Mouse (Mus musculus) testis, adult 2 months (tissue): ENCODE results near the gene Casp9. TPM values are rescaled to one million over a fixed set of nuclear protein-coding genes. Genes with fewer than 3 reads are reported as not detected.

Experiments
- H3K27ac ChIP-seq: fragments of 200-500 bp; 2 replicates; pipeline ENCODE4 v1.5.1; 2012; ENCODE audit warnings: low read depth, low read length; ENCODE audit not compliant: control insufficient read depth, insufficient read depth
- H3K27me3 ChIP-seq: fragments of 200-500 bp; 2 replicates; pipeline ENCODE4 v1.6.1; 2012; ENCODE audit warnings: mild to moderate bottlenecking, low read length, moderate library complexity; ENCODE audit not compliant: control insufficient read depth, insufficient read depth
- H3K36me3 ChIP-seq: fragments of 200-500 bp; 2 replicates; pipeline ENCODE4 v1.6.1; 2012; ENCODE audit warnings: mild to moderate bottlenecking, low read length; ENCODE audit not compliant: control insufficient read depth, insufficient read depth
- H3K4me1 ChIP-seq: fragments of 200-500 bp; 2 replicates; pipeline ENCODE4 v1.6.1; 2012; ENCODE audit warnings: low read length; ENCODE audit not compliant: control insufficient read depth, insufficient read depth
- H3K4me3 ChIP-seq: fragments of 200-500 bp; 2 replicates; pipeline ENCODE4 v1.5.1; 2012; ENCODE audit warnings: low read depth, mild to moderate bottlenecking, low read length, moderate library complexity, mixed read lengths; ENCODE audit not compliant: control insufficient read depth
- CTCF ChIP-seq: fragments of 200-500 bp; IDR thresholded peaks from 2 replicates; pipeline ENCODE4 v1.5.1; 2012; ENCODE audit warnings: low read depth, mild to moderate bottlenecking, inconsistent platforms, low read length, moderate library complexity; ENCODE audit not compliant: control insufficient read depth, insufficient read depth, insufficient replicate concordance
- POLR2A ChIP-seq: fragments of 200-500 bp; IDR thresholded peaks from 2 replicates; pipeline ENCODE4 v1.6.1; 2012; ENCODE audit warnings: low read depth, mild to moderate bottlenecking, inconsistent platforms, low read length, moderate library complexity; ENCODE audit not compliant: control insufficient read depth
- polyA plus RNA-seq: library from polyadenylated mRNA; depleted of rRNA; stranded (reverse); fragments of >200 nt; gene quantifications from 2 replicates; pipeline ENCODE4 v1.2.3, GENCODE M21; 2012

Casp9 gene
- polyA plus RNA-seq, 1 experiment, result 7.8 TPM

DNA sequence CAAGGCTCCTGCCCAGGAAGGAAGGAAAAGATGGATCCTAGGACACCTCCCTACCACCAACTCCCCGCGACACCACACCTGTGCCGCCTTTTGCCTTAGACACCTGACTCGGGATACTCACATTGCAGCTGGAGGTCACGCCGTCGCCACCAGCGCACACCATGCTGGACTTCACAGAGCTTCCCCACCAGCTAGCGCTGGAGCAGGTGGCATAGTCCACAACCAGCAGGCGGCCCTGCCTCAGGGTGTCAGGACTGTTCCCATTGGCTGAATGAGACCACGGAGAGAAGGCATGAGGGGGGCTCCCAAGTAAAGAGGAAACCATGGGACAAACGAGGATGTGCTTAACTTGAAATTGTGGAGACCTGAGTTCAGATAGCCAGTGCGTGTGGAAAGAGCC, 25.4 kb downstream of the Casp9 start:
- TF ChIP-seq CTCF (0 out of 2 replicates have a peak, but pooled peaks have one; percentile 5), POLR2A (0 out of 2 replicates have a peak, but pooled peaks have one; percentile 6)
- H3K27ac ChIP-seq, result no peak overlapping the region
- peak overlapping the region; percentile 39 for H3K4me3 ChIP-seq

DNA sequence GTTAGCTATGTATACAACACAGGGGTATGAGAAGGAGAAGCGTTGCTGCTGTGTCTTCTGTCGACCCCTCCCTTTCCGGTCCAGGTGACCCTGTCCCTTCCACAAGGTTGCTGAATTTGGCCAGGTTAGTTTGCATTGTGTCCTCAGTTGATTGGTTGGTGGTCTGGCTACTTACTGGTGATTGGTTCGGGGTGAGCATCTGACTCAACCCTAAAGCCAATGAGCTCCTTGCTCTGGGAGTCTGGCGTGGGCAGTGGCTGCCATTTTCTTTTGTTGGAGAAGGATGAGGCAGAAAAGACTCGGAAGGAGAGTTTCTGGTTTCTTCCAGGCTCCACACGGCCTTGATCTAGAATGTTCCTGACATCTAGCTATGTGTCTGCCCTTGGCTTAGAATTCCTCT, 25.9 kb downstream of the Casp9 start:
- no peaks in the 10 kb centered on the region; the same call in 1 of the 2 replicates for H3K36me3 ChIP-seq
- no peak overlapping the region for H3K27ac ChIP-seq
- H3K4me3 ChIP-seq, result peak overlapping the region; percentile 39
- TF ChIP-seq POLR2A (0 out of 2 replicates have a peak, but pooled peaks have one; percentile 31), CTCF (no peak)
- no peaks in the 10 kb centered on the region for H3K27me3 ChIP-seq
- peaks cover 14% of the 10 kb centered on the region for H3K4me1 ChIP-seq

More for the DNA sequence above, 25.4 kb downstream of the Casp9 start:
- Histone ChIP-seq H3K4me1 (peaks cover 14% of the 10 kb centered on the region), H3K27me3 (no peaks in the 10 kb centered on the region), H3K36me3 (no peaks in the 10 kb centered on the region; the same call in 1 of the 2 replicates)

DNA sequence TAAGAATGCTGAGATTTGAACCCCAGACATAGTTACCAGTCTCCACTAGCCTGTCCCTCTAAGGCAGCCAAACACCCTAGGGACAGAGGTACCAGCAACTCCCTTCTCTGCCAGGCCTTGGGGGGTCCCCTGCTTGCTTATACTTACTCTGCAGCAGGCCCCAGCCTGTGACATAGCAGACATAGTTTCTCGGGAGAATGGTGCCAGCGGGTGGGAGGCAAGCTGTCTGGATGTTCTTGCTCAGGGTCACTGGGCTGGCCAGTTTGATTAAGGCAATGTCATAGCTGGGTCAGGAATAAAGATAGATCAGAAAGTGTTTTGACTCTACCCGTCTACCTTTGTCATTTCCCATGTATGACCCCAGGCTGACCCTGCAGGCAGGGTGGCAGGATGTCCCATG, 27.8 kb downstream of the Casp9 start:
- Histone ChIP-seq H3K4me1 (peaks cover 14% of the 10 kb centered on the region), H3K27me3 (no peaks in the 10 kb centered on the region), H3K27ac (peak overlapping the region; percentile 69), H3K4me3 (no peak overlapping the region), H3K36me3 (no peaks in the 10 kb centered on the region)
- no peak for TF ChIP-seq POLR2A
- TF ChIP-seq CTCF, result no peak

DNA sequence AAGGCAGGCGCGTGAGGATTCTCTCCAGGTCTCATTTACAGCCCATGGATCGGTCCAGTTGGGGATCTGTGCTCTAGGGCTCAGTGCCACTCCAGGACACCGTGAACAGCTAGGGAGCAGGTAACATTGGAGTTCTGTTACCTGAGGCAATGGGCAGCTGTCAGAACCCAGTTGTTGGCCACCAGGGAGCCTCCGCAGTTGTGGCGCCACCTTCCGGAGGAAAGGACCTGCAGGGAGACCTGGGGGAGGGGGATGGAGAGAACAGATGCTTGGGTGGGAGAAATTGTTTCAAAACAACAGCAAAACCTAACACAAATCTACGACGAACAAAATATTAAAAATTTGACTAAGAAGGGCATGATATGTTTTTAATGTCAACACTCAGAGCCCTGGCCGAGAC, 28.7 kb downstream of the Casp9 start:
- Histone ChIP-seq H3K27me3 (no peaks in the 10 kb centered on the region), H3K4me3 (no peak overlapping the region; the same call in 1 of the 2 replicates), H3K36me3 (no peaks in the 10 kb centered on the region), H3K4me1 (peaks cover 14% of the 10 kb centered on the region), H3K27ac (peak overlapping the region; percentile 43; the same call in 1 of the 2 replicates)
- no peak for TF ChIP-seq POLR2A
- peak; percentile 15; the same call in 1 of the 2 replicates for TF ChIP-seq CTCF

DNA sequence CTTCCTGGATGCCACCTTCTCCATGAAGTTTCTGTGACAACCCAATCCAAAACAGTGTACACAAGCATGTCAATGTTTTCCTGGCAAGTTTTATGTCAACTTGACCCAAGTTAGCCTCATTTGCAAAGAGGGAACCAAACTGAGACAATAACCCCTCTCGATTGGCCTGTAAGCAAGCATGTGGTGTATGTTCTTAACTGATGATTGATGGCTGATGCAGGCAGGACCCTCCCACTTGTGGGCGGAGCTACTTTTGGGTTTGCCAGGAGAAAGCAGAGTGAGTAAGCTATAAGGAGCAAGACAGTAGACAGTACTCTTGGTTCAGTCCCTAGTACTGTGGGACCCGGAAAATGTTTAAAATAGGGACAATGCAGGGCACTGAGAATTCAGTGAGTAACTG, 29.6 kb downstream of the Casp9 start:
- Histone ChIP-seq H3K4me3 (no peak overlapping the region), H3K27me3 (no peaks in the 10 kb centered on the region), H3K4me1 (peaks cover 14% of the 10 kb centered on the region), H3K27ac (no peak overlapping the region), H3K36me3 (no peaks in the 10 kb centered on the region)
- no peak for TF ChIP-seq POLR2A
- TF ChIP-seq CTCF, result no peak

DNA sequence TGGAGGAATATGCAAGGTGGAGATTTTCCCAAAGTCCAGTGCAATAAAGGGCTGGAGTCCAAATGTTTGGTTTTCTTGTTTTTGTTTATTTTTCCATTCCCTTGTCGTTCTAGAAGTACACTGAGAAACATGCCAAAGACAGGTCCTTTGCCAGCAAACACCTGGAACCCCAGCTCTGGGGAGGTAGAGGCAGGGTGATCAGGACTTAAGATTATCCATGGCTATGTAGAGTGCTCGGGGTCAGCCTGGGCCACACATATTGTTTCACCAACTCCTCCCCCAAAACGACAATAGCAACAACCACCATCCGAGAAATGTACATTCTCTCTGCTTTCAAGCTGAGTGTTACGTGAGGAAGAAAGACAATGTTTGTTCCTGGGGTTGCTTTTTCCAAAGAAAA, 32.6 kb downstream of the Casp9 start, which contains the start of gene Cela2a:
Cela2a (minus strand) TSS at position 101 of the 400 bp plus-strand sequence.
- no peak within 1 kb of the TSS for H3K27ac ChIP-seq
- no peaks in the 10 kb centered on the region for H3K36me3 ChIP-seq
- no peaks in the 10 kb centered on the region for H3K27me3 ChIP-seq
- H3K4me3 ChIP-seq, result no peak within 1 kb of the TSS
- peaks cover 10% of the 10 kb centered on the region for H3K4me1 ChIP-seq
- TF ChIP-seq POLR2A (no peak), CTCF (no peak)

DNA sequence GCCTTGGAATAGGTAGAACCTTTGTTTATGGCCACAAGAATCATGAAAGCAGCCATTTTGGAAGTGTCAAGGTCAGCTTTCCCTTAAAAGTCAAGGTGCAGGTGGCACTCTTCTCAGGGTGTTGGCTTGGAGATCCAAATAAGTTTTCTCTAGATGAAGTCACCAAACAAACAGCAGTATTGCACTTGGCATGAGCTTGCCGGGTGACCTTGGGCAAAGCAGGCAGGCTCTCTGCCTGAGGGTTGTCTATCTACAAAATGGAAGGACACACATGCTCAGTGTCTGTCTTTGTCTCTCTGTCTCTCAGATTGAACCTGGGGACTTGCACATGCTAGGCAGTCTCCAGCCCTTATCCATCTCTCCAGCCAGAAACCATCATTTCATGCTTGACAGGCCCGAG, 34.0 kb downstream of the Casp9 start:
- peaks cover 7% of the 10 kb centered on the region for H3K4me1 ChIP-seq
- H3K27ac ChIP-seq, result no peak overlapping the region

DNA sequence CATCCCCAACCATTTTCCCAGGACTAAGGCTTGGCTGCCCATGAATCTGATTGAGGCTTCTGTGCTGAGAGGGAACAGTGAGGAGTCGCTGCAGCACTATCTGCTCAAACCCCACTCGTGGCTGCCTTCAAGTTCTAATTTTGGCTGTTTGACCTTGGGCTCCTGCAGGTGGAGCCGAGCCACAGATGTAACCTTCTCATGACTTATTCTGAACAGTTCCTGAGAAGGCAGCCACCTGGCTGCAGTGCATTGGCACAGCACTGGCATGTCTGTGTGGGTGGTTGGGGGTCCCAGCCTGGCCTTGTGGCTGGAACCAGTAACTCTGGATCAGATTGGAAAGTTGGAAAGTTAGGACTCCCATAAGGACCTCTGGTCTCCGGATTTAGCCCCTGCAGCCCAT, 34.8 kb downstream of the Casp9 start:
- H3K36me3 ChIP-seq, result no peaks in the 10 kb centered on the region
- no peak overlapping the region for H3K27ac ChIP-seq
- no peak for TF ChIP-seq POLR2A
- TF ChIP-seq CTCF, result no peak
- no peak overlapping the region for H3K4me3 ChIP-seq
- peaks cover 7% of the 10 kb centered on the region for H3K4me1 ChIP-seq
- H3K27me3 ChIP-seq, result no peaks in the 10 kb centered on the region

More for the DNA sequence above, 34.0 kb downstream of the Casp9 start:
- Histone ChIP-seq H3K4me3 (no peak overlapping the region), H3K36me3 (no peaks in the 10 kb centered on the region), H3K27me3 (no peaks in the 10 kb centered on the region)
- no peak for TF ChIP-seq POLR2A
- no peak for TF ChIP-seq CTCF
